Mouse (Mus musculus) myocyte (in vitro differentiated cells): ENCODE results near the gene Plekho1. TPM values are rescaled to one million over a fixed set of nuclear protein-coding genes. Genes with fewer than 3 reads are reported as not detected.

Experiments used
- H3K27me3 ChIP-seq: one replicate; pipeline ENCODE4 v1.6.1; 2011; ENCODE audit not compliant: control insufficient read depth, insufficient read depth, insufficient read length
- H3K36me3 ChIP-seq: one replicate; pipeline ENCODE4 v1.6.1; 2011; ENCODE audit not compliant: control insufficient read depth, insufficient read depth
- H3K4me2 ChIP-seq: one replicate; pipeline ENCODE4 v1.6.1; 2011; ENCODE audit warnings: low read depth, control low read depth
- H3K4me3 ChIP-seq: one replicate; pipeline ENCODE4 v1.5.1; 2011; ENCODE audit warnings: mild to moderate bottlenecking, control low read depth, moderate library complexity
- H3K79me2 ChIP-seq: one replicate; pipeline ENCODE4 v1.6.1; 2011; ENCODE audit not compliant: control insufficient read depth, insufficient read depth
- H3ac ChIP-seq: one replicate; pipeline ENCODE4 v1.6.1; 2011; ENCODE audit not compliant: control insufficient read depth, insufficient read length
- CEBPB ChIP-seq: IDR thresholded peaks from 2 replicates; pipeline ENCODE4 v1.6.1; 2011; ENCODE audit warnings: mild to moderate bottlenecking, moderate library complexity; ENCODE audit not compliant: poor library complexity, insufficient read depth, severe bottlenecking
- E2F4 ChIP-seq: IDR thresholded peaks from one replicate; pipeline ENCODE4 v1.6.1; 2011; ENCODE audit warnings: mild to moderate bottlenecking, control low read depth, moderate library complexity; ENCODE audit not compliant: insufficient read depth
- MAX ChIP-seq: IDR thresholded peaks from one replicate; pipeline ENCODE4 v1.6.1; 2011; ENCODE audit warnings: low read depth, mild to moderate bottlenecking, control low read depth
- MYOD1 ChIP-seq, 3 experiments: IDR thresholded peaks; one replicate each; pipeline ENCODE4 v1.6.1; 2011; ENCODE audit warnings: control low read depth in 2 of 3, low read depth in 2 of 3, mild to moderate bottlenecking in 2 of 3, moderate library complexity in 1 of 3; ENCODE audit not compliant: insufficient read length in 2 of 3, control insufficient read depth in 1 of 3
- MYOG ChIP-seq, 3 experiments: IDR thresholded peaks; one replicate each; pipeline ENCODE4 v1.6.1; 2011; ENCODE audit warnings: control low read depth in 2 of 3, low read depth in 2 of 3, mild to moderate bottlenecking in 2 of 3; ENCODE audit not compliant: insufficient read length in 2 of 3, control insufficient read depth in 1 of 3, insufficient read depth in 1 of 3
- POLR2A ChIP-seq: IDR thresholded peaks from one replicate; pipeline ENCODE4 v1.6.1; 2011; ENCODE audit warnings: low read depth, mild to moderate bottlenecking, control low read depth, moderate library complexity; ENCODE audit not compliant: insufficient read length
- POLR2AphosphoS2 ChIP-seq: IDR thresholded peaks from one replicate; pipeline ENCODE4 v1.6.1; 2011; ENCODE audit warnings: low read depth, control low read depth; ENCODE audit not compliant: insufficient read length
- REST ChIP-seq: IDR thresholded peaks from one replicate; pipeline ENCODE4 v1.6.1; 2011; ENCODE audit warnings: mild to moderate bottlenecking, control low read depth, moderate library complexity; ENCODE audit not compliant: insufficient read depth, insufficient read length
- SRF ChIP-seq: IDR thresholded peaks from one replicate; pipeline ENCODE4 v1.6.1; 2011; ENCODE audit warnings: low read depth; ENCODE audit not compliant: control insufficient read depth, insufficient read length
- TCF12 ChIP-seq: IDR thresholded peaks from one replicate; pipeline ENCODE4 v1.6.1; 2011; ENCODE audit warnings: mild to moderate bottlenecking, control low read depth; ENCODE audit not compliant: poor library complexity, insufficient read depth, severe bottlenecking
- TCF3 ChIP-seq: IDR thresholded peaks from one replicate; pipeline ENCODE4 v1.6.1; 2011; ENCODE audit warnings: low read depth, control low read depth; ENCODE audit not compliant: insufficient read length
- USF1 ChIP-seq: IDR thresholded peaks from one replicate; pipeline ENCODE4 v1.6.1; 2011; ENCODE audit warnings: low read depth, mild to moderate bottlenecking, control low read depth, moderate library complexity
- polyA plus RNA-seq: library from polyadenylated mRNA; unstranded; fragments of >200 nt; fragmentation: generic; extraction: Trizol; gene quantifications from one replicate; pipeline ENCODE4 v1.2.1, GENCODE M21; 2012; ENCODE audit warnings: missing spikeins

Plekho1 gene
- polyA plus RNA-seq, 1 experiment = 107 TPM

DNA sequence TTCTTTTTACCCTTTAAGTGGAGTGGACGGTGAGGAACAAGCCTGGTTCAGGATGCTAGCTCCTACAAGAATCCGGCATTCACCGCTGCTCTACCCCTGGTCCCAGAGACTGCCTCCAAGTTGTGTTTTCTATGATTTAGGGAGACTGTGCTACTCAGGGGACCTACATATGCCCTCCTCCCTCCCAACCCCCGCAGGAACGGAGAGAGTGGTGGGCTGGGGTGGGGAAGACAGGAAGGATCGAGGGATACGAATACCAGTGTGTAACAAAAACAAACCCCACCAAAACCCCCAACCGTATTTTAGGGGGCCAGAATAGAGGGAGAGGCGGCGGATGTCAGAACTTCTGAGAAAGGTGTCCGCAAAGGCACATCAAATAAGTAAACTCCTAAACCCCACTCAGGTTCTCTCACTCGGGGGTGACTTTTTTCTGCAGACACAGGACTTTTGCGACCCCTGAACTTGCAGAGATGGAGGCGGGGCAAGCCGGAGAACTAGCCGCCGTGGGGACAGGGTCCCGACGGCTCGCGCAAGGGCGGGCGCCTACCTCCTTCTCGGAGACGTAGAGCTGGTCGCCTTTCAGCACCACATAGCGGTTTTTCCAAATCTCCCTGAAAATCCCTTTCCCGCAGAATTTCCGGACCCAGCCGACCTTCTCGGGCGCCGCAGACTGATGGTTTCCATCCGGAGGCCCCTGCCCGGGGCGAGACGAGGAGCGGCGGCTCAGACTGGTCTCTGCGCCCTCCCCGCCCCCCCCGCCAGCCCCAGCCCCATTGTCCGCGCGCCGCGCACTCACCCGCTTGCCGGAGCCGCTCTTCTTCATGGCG lies 613 bp downstream of the Plekho1 start:
- TF ChIP-seq REST = no peak
- no peak for TF ChIP-seq USF1
- no peak for TF ChIP-seq POLR2A
- TF ChIP-seq SRF = no peak
- no peak for TF ChIP-seq TCF12
- no peak for TF ChIP-seq MYOD1 (IDR thresholded peaks at IDR 0.05; ENCODE audit: control insufficient read depth in 1 of 3, insufficient read length in 2 of 3, low read depth in 2 of 3)
- no peak for TF ChIP-seq MAX
- no peak for TF ChIP-seq CEBPB
- TF ChIP-seq TCF3 = no peak
- no peak for TF ChIP-seq E2F4
- no peak for TF ChIP-seq MYOG (IDR thresholded peaks at IDR 0.05; ENCODE audit: control insufficient read depth in 1 of 3, insufficient read depth in 1 of 3, insufficient read length in 2 of 3, low read depth in 2 of 3)
- no peak for TF ChIP-seq POLR2AphosphoS2
- peaks cover 26% of the 10 kb centered on the region for H3K79me2 ChIP-seq
- H3K27me3 ChIP-seq = no peaks in the 10 kb centered on the region
- peak overlapping the region; percentile 95 for H3K4me2 ChIP-seq
- peak overlapping the region; percentile 89 for H3ac ChIP-seq
- no peaks in the 10 kb centered on the region for H3K36me3 ChIP-seq
- H3K4me3 ChIP-seq = peak overlapping the region; percentile 65

GRCm38 (mm10) chr3:95994381-95994846 lies 1.4 kb downstream of the Plekho1 start:
- H3ac ChIP-seq = peak overlapping the region; percentile 89
- peak overlapping the region; percentile 95 for H3K4me2 ChIP-seq
- peaks cover 26% of the 10 kb centered on the region for H3K79me2 ChIP-seq
- peak overlapping the region; percentile 65 for H3K4me3 ChIP-seq
- H3K36me3 ChIP-seq = no peaks in the 10 kb centered on the region
- H3K27me3 ChIP-seq = no peaks in the 10 kb centered on the region
- no peak for TF ChIP-seq SRF
- TF ChIP-seq USF1 = no peak
- TF ChIP-seq POLR2AphosphoS2 = no peak
- no peak for TF ChIP-seq CEBPB
- TF ChIP-seq MAX = no peak
- TF ChIP-seq MYOD1 (IDR thresholded peaks at IDR 0.05; ENCODE audit: control insufficient read depth in 1 of 3, insufficient read length in 2 of 3, low read depth in 2 of 3) = no peak

DNA sequence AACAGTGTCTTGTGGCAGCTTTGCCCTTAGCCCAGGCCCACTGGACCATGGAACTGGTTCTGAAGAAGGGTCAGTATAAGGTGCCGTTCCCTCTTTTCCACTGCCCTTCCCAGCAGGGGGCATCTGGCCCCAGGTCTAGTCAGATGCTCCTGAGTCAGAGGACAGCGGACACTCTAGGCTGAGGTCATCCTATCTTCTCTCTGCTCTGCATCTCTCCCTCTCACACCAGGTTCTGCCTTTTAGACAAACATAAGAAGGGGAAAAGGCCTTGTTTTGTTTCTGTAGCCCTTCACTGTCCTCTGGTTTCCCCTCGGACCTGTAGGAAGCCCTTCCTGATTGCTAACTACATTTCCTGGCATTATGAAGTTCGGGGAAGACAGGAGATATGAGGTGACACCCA lies 1.9 kb downstream of the Plekho1 start:
- no peaks in the 10 kb centered on the region for H3K27me3 ChIP-seq
- H3K36me3 ChIP-seq = no peaks in the 10 kb centered on the region
- peak overlapping the region; percentile 65 for H3K4me3 ChIP-seq
- no peak overlapping the region for H3ac ChIP-seq
- peaks cover 26% of the 10 kb centered on the region for H3K79me2 ChIP-seq
- no peak for TF ChIP-seq MAX
- peak in 1 of 3 experiments; percentile 37 for TF ChIP-seq MYOD1 (IDR thresholded peaks at IDR 0.05; ENCODE audit: control insufficient read depth in 1 of 3, insufficient read length in 2 of 3, low read depth in 2 of 3)
- peak overlapping the region; percentile 95 for H3K4me2 ChIP-seq

DNA sequence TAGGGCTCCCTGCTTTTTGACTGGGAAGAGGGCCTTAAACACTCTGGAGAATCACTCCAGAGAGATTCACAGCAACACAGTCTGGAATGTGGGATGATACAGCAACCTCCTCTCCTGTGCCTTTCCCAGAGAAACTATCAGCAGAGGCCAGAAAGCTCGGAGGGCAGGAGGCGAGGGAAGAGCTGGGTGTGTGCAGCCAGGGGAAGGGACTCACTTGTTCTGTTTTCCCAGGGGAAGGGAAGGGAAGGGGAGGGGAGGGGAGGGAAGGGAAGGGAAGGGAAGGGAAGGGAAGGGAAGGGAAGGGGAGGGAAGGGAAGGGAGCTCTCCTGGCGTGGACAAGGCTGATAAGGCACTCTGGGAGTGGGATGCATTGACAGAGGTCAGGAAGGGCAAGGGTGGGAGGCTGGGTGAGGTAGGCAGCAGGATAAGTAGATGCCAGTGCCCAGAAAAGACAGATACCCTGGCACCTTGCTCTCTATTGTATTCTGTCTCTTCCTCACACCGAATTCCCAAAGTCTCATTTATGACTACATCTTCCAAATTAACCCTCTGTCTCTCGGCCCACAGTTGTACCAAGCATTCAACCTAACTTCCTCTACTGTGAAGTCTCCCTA lies 2.7 kb downstream of the Plekho1 start:
- no peak for TF ChIP-seq CEBPB
- TF ChIP-seq MYOD1 (IDR thresholded peaks at IDR 0.05; ENCODE audit: control insufficient read depth in 1 of 3, insufficient read length in 2 of 3, low read depth in 2 of 3) = no peak
- TF ChIP-seq REST = no peak
- TF ChIP-seq TCF3 = no peak
- no peak for TF ChIP-seq TCF12
- H3K79me2 ChIP-seq = peaks cover 26% of the 10 kb centered on the region
- H3K27me3 ChIP-seq = no peaks in the 10 kb centered on the region
- peak overlapping the region; percentile 95 for H3K4me2 ChIP-seq
- peak overlapping the region; percentile 65 for H3K4me3 ChIP-seq
- H3ac ChIP-seq = no peak overlapping the region
- no peaks in the 10 kb centered on the region for H3K36me3 ChIP-seq

DNA sequence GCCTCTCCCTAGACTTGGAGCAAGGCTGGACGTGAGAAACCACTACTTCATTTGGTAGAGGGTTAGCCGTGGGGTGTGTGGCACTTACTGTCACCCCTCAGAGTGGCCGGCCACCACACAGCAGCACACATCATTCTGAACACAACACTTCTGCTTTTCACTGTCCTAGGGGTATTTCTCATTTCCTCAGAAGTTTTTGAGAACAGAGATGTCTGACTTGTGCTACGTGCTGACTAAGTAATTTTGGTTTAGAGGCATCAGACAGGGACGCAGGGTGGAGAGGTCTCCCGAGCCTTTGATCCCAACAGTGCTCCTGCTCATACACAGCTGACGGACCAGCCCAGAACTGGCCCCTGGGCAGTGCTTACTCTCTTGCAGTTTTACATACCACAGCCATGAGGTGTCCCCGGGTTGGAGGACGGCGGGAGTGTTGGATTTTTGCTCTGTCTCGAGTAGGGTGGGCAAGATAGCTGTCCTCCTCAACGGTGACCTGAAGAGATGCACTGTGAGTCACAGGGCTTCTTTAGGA lies 5.3 kb downstream of the Plekho1 start:
- TF ChIP-seq POLR2A = no peak
- TF ChIP-seq MYOG (IDR thresholded peaks at IDR 0.05; ENCODE audit: control insufficient read depth in 1 of 3, insufficient read depth in 1 of 3, insufficient read length in 2 of 3, low read depth in 2 of 3) = peak in 2 of 3 experiments; percentile 7 to 67
- peak in 1 of 3 experiments; percentile 52 for TF ChIP-seq MYOD1 (IDR thresholded peaks at IDR 0.05; ENCODE audit: control insufficient read depth in 1 of 3, insufficient read length in 2 of 3, low read depth in 2 of 3)
- H3K36me3 ChIP-seq = no peaks in the 10 kb centered on the region

More for the DNA sequence above, 5.3 kb downstream of the Plekho1 start:
- Histone ChIP-seq H3K4me2 (peak overlapping the region; percentile 40), H3K4me3 (no peak overlapping the region), H3ac (no peak overlapping the region), H3K79me2 (peaks cover 26% of the 10 kb centered on the region), H3K27me3 (no peaks in the 10 kb centered on the region)
